Mouse (Mus musculus) ES-Bruce4 (cell line): ENCODE results near the gene Cd3g. TPM values are rescaled to one million over a fixed set of nuclear protein-coding genes. Genes with fewer than 3 reads are reported as not detected.

Source experiments
- H3K27ac ChIP-seq: 2 replicates; pipeline ENCODE4 v1.5.1; 2012; ENCODE audit warnings: low read length, inconsistent platforms; ENCODE audit not compliant: insufficient read depth
- H3K27me3 ChIP-seq: 2 replicates; pipeline ENCODE4 v1.6.1; 2012; ENCODE audit warnings: mild to moderate bottlenecking, low read length, inconsistent platforms; ENCODE audit not compliant: control insufficient read depth, poor library complexity, insufficient read depth, severe bottlenecking
- H3K36me3 ChIP-seq: 2 replicates; pipeline ENCODE4 v1.6.1; 2012; ENCODE audit warnings: inconsistent platforms, mild to moderate bottlenecking, low read length, moderate library complexity; ENCODE audit not compliant: control insufficient read depth, poor library complexity, insufficient read depth, severe bottlenecking
- H3K4me1 ChIP-seq: one replicate; pipeline ENCODE4 v1.8.1; 2011; ENCODE audit warnings: low read length; ENCODE audit not compliant: control insufficient read depth, insufficient read depth
- H3K4me3 ChIP-seq: 2 replicates; pipeline ENCODE4 v1.5.1; 2011; ENCODE audit warnings: low read depth, mild to moderate bottlenecking, low read length
- H3K9ac ChIP-seq: 2 replicates; pipeline ENCODE4 v1.6.1; 2012; ENCODE audit warnings: low read depth, mild to moderate bottlenecking, inconsistent platforms; ENCODE audit not compliant: poor library complexity, severe bottlenecking
- H3K9me3 ChIP-seq: replicated peaks from 2 replicates; pipeline ENCODE4 v1.6.1; 2012; ENCODE audit warnings: mild to moderate bottlenecking, low read length, inconsistent platforms; ENCODE audit not compliant: control insufficient read depth, poor library complexity, insufficient read depth, severe bottlenecking
- CTCF ChIP-seq: IDR thresholded peaks from one replicate; pipeline ENCODE4 v1.8.1; 2011; ENCODE audit warnings: low read depth, low read length
- EP300 ChIP-seq: IDR thresholded peaks from 2 replicates; pipeline ENCODE4 v1.6.1; 2011; ENCODE audit warnings: low read depth, low read length; ENCODE audit not compliant: insufficient read depth
- POLR2A ChIP-seq: IDR thresholded peaks from one replicate; pipeline ENCODE4 v1.8.1; 2011; ENCODE audit warnings: low read length; ENCODE audit not compliant: insufficient read depth
- polyA plus RNA-seq: library from polyadenylated mRNA; stranded (reverse); fragments of >200 nt; gene quantifications from 2 replicates; pipeline ENCODE4 v1.2.4, GENCODE M21; 2011; ENCODE audit warnings: low read depth; ENCODE audit not compliant: missing spikeins, insufficient read depth, insufficient read length

Gene Cd3g
- polyA plus RNA-seq, 1 experiment, result not detected

DNA sequence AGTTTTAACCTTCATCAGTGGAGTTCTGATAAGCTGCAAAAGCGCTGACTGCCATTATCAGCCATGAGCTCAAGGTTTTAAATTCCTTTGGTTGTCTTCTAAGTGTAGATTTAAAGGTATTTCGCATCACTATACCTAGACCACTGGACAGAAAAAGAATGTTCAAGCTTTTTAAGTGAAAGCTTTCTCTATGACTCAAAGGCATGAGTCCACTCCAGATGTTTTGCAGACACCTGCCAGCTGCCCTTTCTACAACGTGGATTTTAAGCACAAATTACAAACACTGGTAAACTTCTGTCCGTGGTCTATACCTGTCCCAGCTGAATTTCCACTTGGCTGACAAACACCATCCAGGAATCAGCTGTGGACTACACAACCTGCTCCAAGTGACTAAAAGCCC lies 14.7 kb upstream of the Cd3g start:
- Histone ChIP-seq H3K9ac (no peak overlapping the region), H3K4me1 (no peaks in the 10 kb centered on the region), H3K4me3 (no peak overlapping the region), H3K27me3 (no peaks in the 10 kb centered on the region; the same call in 1 of the 2 replicates), H3K27ac (no peak overlapping the region), H3K9me3 (no peaks in the 10 kb centered on the region), H3K36me3 (no peaks in the 10 kb centered on the region)
- no peak for TF ChIP-seq POLR2A
- TF ChIP-seq EP300, result no peak
- TF ChIP-seq CTCF, result no peak

DNA sequence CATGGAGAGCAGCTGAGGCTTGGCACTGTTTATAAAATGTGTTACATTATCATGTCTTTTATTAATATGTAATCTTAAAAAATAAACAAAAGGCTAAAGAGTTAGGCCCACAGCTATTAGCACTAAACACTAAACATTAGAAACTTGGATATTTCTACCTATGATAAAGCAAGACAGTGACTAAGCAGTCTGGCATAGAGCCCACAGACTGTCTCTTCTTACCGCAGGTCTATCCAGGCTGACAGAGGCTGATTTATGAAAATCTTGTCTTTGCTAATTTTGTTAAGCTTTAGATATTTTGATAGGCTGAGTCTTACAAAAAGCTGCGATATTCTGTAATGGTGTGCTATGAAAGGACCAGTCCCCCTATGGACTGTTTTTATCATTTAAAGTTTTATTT lies 13.0 kb upstream of the Cd3g start:
- no peak overlapping the region for H3K9ac ChIP-seq
- TF ChIP-seq POLR2A (no peak), EP300 (no peak), CTCF (no peak)
- H3K36me3 ChIP-seq, result no peaks in the 10 kb centered on the region
- H3K9me3 ChIP-seq, result no peaks in the 10 kb centered on the region
- H3K27ac ChIP-seq, result no peak overlapping the region
- no peaks in the 10 kb centered on the region for H3K4me1 ChIP-seq
- H3K4me3 ChIP-seq, result no peak overlapping the region
- no peaks in the 10 kb centered on the region; the same call in 1 of the 2 replicates for H3K27me3 ChIP-seq

DNA sequence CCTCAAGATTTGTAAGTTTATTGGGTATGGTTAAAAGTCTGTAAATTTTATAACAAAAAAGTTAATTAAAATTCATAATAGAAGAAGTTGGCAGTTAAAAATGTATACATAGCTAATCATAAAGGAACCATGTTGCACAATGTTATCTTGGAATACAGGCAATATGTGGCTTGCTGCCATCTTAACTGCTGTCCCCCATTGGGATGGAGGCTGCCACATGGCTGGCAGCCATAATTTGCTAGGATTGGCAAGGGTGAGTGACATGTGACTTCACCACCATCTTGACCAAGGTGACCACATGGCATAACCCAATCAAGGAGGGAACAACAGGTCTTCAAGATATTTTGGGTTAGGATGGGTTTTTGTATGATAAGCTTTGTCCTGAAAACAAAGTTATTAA lies 12.0 kb upstream of the Cd3g start:
- no peaks in the 10 kb centered on the region for H3K9me3 ChIP-seq
- no peaks in the 10 kb centered on the region for H3K36me3 ChIP-seq
- no peak for TF ChIP-seq POLR2A
- TF ChIP-seq CTCF, result no peak
- no peak for TF ChIP-seq EP300
- H3K27me3 ChIP-seq, result no peaks in the 10 kb centered on the region; the same call in 1 of the 2 replicates
- no peak overlapping the region for H3K27ac ChIP-seq
- no peaks in the 10 kb centered on the region for H3K4me1 ChIP-seq
- no peak overlapping the region for H3K4me3 ChIP-seq
- no peak overlapping the region for H3K9ac ChIP-seq

DNA sequence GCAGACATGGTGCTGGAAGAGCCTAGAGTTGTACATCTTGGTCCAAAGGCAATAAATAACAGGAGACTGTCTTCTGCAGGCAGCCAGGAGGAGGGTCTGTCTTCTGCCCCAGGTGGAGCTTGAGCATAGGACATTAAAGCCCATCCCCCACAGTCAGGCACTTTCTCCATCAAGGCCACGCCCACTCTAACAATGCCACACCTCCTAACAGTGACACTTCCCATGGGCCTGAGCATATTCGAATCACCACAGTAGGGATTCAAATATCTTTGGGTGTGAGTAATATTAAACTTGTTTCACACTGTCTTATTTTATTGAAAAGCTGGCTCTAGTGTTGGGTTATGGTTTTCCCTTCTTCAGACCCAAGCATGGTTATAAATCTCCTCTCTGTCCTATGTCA lies 11.6 kb upstream of the Cd3g start:
- H3K27me3 ChIP-seq, result no peaks in the 10 kb centered on the region; the same call in 1 of the 2 replicates
- no peak for TF ChIP-seq POLR2A
- TF ChIP-seq CTCF, result no peak
- no peak for TF ChIP-seq EP300
- H3K4me3 ChIP-seq, result no peak overlapping the region
- no peaks in the 10 kb centered on the region for H3K9me3 ChIP-seq
- H3K27ac ChIP-seq, result no peak overlapping the region
- no peak overlapping the region for H3K9ac ChIP-seq
- H3K4me1 ChIP-seq, result no peaks in the 10 kb centered on the region
- H3K36me3 ChIP-seq, result no peaks in the 10 kb centered on the region

DNA sequence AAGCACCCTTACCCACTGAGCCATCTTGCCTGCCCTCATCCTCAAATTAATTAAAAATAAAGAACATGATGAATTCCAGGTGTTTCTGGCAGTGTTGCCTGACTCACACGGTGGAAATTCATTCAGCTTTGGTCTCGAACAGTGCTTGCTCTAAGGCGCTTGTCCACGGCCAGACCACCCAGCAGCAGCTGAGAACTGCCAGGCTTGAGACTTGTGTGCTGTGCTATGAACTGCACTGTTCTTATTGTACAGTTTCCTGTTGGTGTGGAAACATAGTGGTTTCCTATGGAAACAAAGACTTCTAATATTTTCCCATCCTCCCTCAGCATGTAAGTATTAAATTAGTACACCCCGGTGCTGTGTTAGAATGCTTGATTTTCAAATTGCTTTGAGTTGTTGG lies 6.7 kb upstream of the Cd3g start:
- TF ChIP-seq POLR2A, result no peak
- TF ChIP-seq EP300, result no peak
- TF ChIP-seq CTCF, result no peak
- Histone ChIP-seq H3K9me3 (no peaks in the 10 kb centered on the region), H3K27me3 (no peaks in the 10 kb centered on the region), H3K9ac (no peak overlapping the region), H3K4me3 (no peak overlapping the region), H3K4me1 (no peaks in the 10 kb centered on the region), H3K27ac (no peak overlapping the region), H3K36me3 (no peaks in the 10 kb centered on the region)

DNA sequence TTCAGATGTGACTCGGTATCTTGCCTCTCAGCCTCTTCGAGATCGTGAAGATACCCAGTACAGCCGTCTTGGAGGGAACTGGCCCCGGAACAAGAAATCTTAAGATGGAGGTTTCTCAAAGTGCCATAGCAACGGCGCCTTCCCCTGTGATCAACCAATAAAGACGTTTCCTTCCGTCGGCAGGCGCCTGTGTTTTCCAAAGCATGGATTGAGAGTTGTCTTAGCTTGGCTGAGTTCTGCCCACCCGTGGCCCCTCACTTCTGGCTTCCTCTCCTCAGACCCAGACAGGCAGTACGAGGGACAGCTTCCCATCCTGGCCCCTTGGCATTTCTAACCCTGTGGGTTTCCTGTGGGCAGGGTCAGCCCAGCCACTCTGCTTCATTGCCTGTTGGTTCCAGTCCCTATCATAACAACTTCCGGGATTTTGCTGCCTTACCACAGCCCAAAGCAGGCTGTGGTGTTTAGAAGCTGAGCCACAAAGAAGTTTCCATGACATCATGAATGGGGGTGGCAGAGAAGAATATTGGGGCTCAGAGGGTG lies 6.1 kb upstream of the Cd3g start:
- no peak overlapping the region for H3K9ac ChIP-seq
- H3K27me3 ChIP-seq, result no peaks in the 10 kb centered on the region
- H3K9me3 ChIP-seq, result no peaks in the 10 kb centered on the region
- H3K36me3 ChIP-seq, result no peaks in the 10 kb centered on the region
- H3K4me1 ChIP-seq, result no peaks in the 10 kb centered on the region
- no peak overlapping the region for H3K4me3 ChIP-seq
- TF ChIP-seq CTCF (no peak), POLR2A (no peak), EP300 (no peak)
- no peak overlapping the region for H3K27ac ChIP-seq
